Comparison of ENCODE assay signal across 13 mouse cellular contexts in the genomic region with DNA sequence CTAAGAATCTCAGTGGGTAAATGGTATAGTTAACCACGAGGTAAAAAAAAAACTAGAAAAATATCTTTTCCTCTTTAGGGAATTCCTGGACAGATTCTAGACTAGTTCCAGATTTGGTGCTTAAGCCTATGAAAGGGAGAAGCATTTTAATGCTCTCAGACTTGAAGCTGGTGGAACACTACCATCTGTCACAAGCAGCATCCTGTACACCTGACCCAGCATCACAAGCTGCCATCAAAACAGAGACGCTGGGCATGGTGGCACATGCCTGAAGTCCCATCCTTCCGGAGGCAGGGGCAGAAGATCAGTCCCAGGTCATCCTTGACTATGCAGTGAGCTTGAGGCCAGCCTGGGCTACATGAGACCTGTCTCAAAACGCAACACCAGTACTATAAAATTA.
"Had no signal": no experiment of that assay in that cellular context is flagged by ENCODE, and none has a peak within 500 bp of the region (broad histone marks: within the 10 kb centered on the region; RNA-seq: fewer than 3 reads in every experiment).

No protein-coding gene starts in this region.

- H3K9me3 ChIP-seq: limb, embryonic 10.5 days; liver, embryonic 15.5 days; lung, embryonic 15.5 days; midbrain, embryonic 13.5 days; neural tube, embryonic 15.5 days; stomach, embryonic 15.5 days had no signal

- H3K4me2 ChIP-seq: liver, embryonic 11.5 days; liver, embryonic 15.5 days; lung, embryonic 15.5 days; midbrain, embryonic 13.5 days; neural tube, embryonic 15.5 days; stomach, embryonic 15.5 days had no signal

- H3K27ac ChIP-seq: left cerebral cortex, adult 2 months; limb, embryonic 10.5 days; liver, embryonic 15.5 days; lung, embryonic 15.5 days; midbrain, embryonic 13.5 days; neural tube, embryonic 15.5 days; stomach, embryonic 15.5 days had no signal

- H3K4me3 ChIP-seq: left cerebral cortex, adult 2 months; limb, embryonic 10.5 days; liver, embryonic 15.5 days; lung, embryonic 15.5 days; midbrain, embryonic 13.5 days; myocyte; neural tube, embryonic 15.5 days; stomach, embryonic 15.5 days had no signal

- ATAC-seq: midbrain, embryonic 13.5 days had no signal

- DNase-seq: kidney, postnatal 25 days; lung, postnatal 36 days; thymus, adult 2 months; thymus, postnatal 25 days had no signal

- H3K4me1 ChIP-seq: limb, embryonic 10.5 days; liver, embryonic 15.5 days; neural tube, embryonic 15.5 days had no signal

- H3K36me3 ChIP-seq: limb, embryonic 10.5 days; liver, embryonic 15.5 days; lung, embryonic 15.5 days; midbrain, embryonic 13.5 days; neural tube, embryonic 15.5 days; stomach, embryonic 15.5 days had no signal

- H3K27me3 ChIP-seq: liver, embryonic 15.5 days; lung, embryonic 15.5 days; neural tube, embryonic 15.5 days; stomach, embryonic 15.5 days had no signal

- H3K9ac ChIP-seq: liver, embryonic 15.5 days; lung, embryonic 15.5 days; midbrain, embryonic 13.5 days; neural tube, embryonic 15.5 days; stomach, embryonic 15.5 days had no signal
